Mouse (Mus musculus): ENCODE results near the gene Olfr684. TPM values are rescaled to one million over a fixed set of nuclear protein-coding genes. Genes with fewer than 3 reads are reported as not detected.

Olfr684 gene
- not detected in 2 replicates for polyA plus RNA-seq (2012; rRNA removed)

- TF ChIP-seq CTCF (IDR thresholded peaks at IDR 0.05; ENCODE audit: extremely low read depth, insufficient read depth, low read length) (no peak), POLR2A (IDR thresholded peaks at IDR 0.05; ENCODE audit: extremely low read depth, insufficient read depth, low read length) (no peak)
- no peaks in the 10 kb centered on the region for H3K4me1 ChIP-seq (ENCODE audit: control insufficient read depth, insufficient read depth, low read length)
- H3K4me3 ChIP-seq (ENCODE audit: insufficient read depth, low read length), result no peak within 1 kb of the TSS
- H3K27ac ChIP-seq (ENCODE audit: insufficient read depth, low read length), result no peak within 1 kb of the TSS
Observed at GRCm38 (mm10) chr7:105163553-105163952, at the start of gene Olfr684. Gene Olfr684, minus strand, starts transcription at chr7:105163653.

- Histone ChIP-seq H3K27ac (ENCODE audit: insufficient read depth, low read length) (no peak within 1 kb of the TSS), H3K4me3 (ENCODE audit: insufficient read depth, low read length) (no peak within 1 kb of the TSS), H3K4me1 (ENCODE audit: control insufficient read depth, insufficient read depth, low read length) (no peaks in the 10 kb centered on the region)
- TF ChIP-seq POLR2A (IDR thresholded peaks at IDR 0.05; ENCODE audit: extremely low read depth, insufficient read depth, low read length), result no peak
- TF ChIP-seq CTCF (IDR thresholded peaks at IDR 0.05; ENCODE audit: extremely low read depth, insufficient read depth, low read length), result no peak
Observed at GRCm38 (mm10) chr7:105207385-105207784, 43.9 kb upstream of the Olfr684 start, which contains the start of gene Olfr686. Gene Olfr686, minus strand, starts transcription at chr7:105207485.

- Histone ChIP-seq H3K4me3 (ENCODE audit: insufficient read depth, low read length) (no peak within 1 kb of the TSS), H3K4me1 (ENCODE audit: control insufficient read depth, insufficient read depth, low read length) (no peaks in the 10 kb centered on the region), H3K27ac (ENCODE audit: insufficient read depth, low read length) (no peak within 1 kb of the TSS)
- no peak for TF ChIP-seq CTCF (IDR thresholded peaks at IDR 0.05; ENCODE audit: extremely low read depth, insufficient read depth, low read length)
- TF ChIP-seq POLR2A (IDR thresholded peaks at IDR 0.05; ENCODE audit: extremely low read depth, insufficient read depth, low read length), result no peak
Observed at GRCm38 (mm10) chr7:105185912-105186311, 22.5 kb upstream of the Olfr684 start, which contains the start of gene Olfr685. Gene Olfr685, minus strand, starts transcription at chr7:105186012.

GRCm38 (mm10) chr7:105170773-105171172, 7.3 kb upstream of the Olfr684 start:
- H3K4me3 ChIP-seq (ENCODE audit: insufficient read depth, low read length), result no peak overlapping the region
- no peak for TF ChIP-seq POLR2A (IDR thresholded peaks at IDR 0.05; ENCODE audit: extremely low read depth, insufficient read depth, low read length)
- peak; percentile 25; the same call in 1 of the 2 replicates for TF ChIP-seq CTCF (IDR thresholded peaks at IDR 0.05; ENCODE audit: extremely low read depth, insufficient read depth, low read length)
- H3K4me1 ChIP-seq (ENCODE audit: control insufficient read depth, insufficient read depth, low read length), result no peaks in the 10 kb centered on the region
- H3K27ac ChIP-seq (ENCODE audit: insufficient read depth, low read length), result no peak overlapping the region

GRCm38 (mm10) chr7:105146912-105147311, 16.5 kb downstream of the Olfr684 start, which contains the start of gene Olfr683:
Gene Olfr683, minus strand, starts transcription at chr7:105147012.
- Histone ChIP-seq H3K4me1 (ENCODE audit: control insufficient read depth, insufficient read depth, low read length) (no peaks in the 10 kb centered on the region), H3K4me3 (ENCODE audit: insufficient read depth, low read length) (no peak within 1 kb of the TSS), H3K27ac (ENCODE audit: insufficient read depth, low read length) (no peak within 1 kb of the TSS)
- TF ChIP-seq POLR2A (IDR thresholded peaks at IDR 0.05; ENCODE audit: extremely low read depth, insufficient read depth, low read length), result no peak
- TF ChIP-seq CTCF (IDR thresholded peaks at IDR 0.05; ENCODE audit: extremely low read depth, insufficient read depth, low read length), result no peak

- TF ChIP-seq CTCF (IDR thresholded peaks at IDR 0.05; ENCODE audit: extremely low read depth, insufficient read depth, low read length) (no peak), POLR2A (IDR thresholded peaks at IDR 0.05; ENCODE audit: extremely low read depth, insufficient read depth, low read length) (no peak)
- H3K4me1 ChIP-seq (ENCODE audit: control insufficient read depth, insufficient read depth, low read length), result no peaks in the 10 kb centered on the region
- no peak overlapping the region for H3K4me3 ChIP-seq (ENCODE audit: insufficient read depth, low read length)
- H3K27ac ChIP-seq (ENCODE audit: insufficient read depth, low read length), result no peak overlapping the region
Observed at GRCm38 (mm10) chr7:105141275-105141674, 22.2 kb downstream of the Olfr684 start.

GRCm38 (mm10) chr7:105116536-105116935, 46.9 kb downstream of the Olfr684 start, which contains the start of gene Olfr681:
Gene Olfr681, plus strand, starts transcription at chr7:105116836.
- Histone ChIP-seq H3K4me3 (ENCODE audit: insufficient read depth, low read length) (no peak within 1 kb of the TSS), H3K27ac (ENCODE audit: insufficient read depth, low read length) (no peak within 1 kb of the TSS), H3K4me1 (ENCODE audit: control insufficient read depth, insufficient read depth, low read length) (no peaks in the 10 kb centered on the region)
- TF ChIP-seq CTCF (IDR thresholded peaks at IDR 0.05; ENCODE audit: extremely low read depth, insufficient read depth, low read length), result no peak
- no peak for TF ChIP-seq POLR2A (IDR thresholded peaks at IDR 0.05; ENCODE audit: extremely low read depth, insufficient read depth, low read length)

Other genes starting within 250 kb of the Olfr684 start
- gene Olfr667, start 242.2 kb downstream of the Olfr684 start, polyA plus RNA-seq (2012; rRNA removed), result not detected in 2 replicates
- gene Olfr668, start 235.6 kb downstream of the Olfr684 start, polyA plus RNA-seq (2012; rRNA removed), result not detected in 2 replicates
- not detected in 2 replicates for gene Olfr669, start 229.4 kb downstream of the Olfr684 start, polyA plus RNA-seq (2012; rRNA removed)
- not detected in 2 replicates for gene Olfr670, start 201.0 kb downstream of the Olfr684 start, polyA plus RNA-seq (2012; rRNA removed)
- gene Olfr671, start 184.5 kb downstream of the Olfr684 start, polyA plus RNA-seq (2012; rRNA removed), result not detected in 2 replicates
- not detected in 2 replicates for gene Olfr672, start 161.6 kb downstream of the Olfr684 start, polyA plus RNA-seq (2012; rRNA removed)
- gene Olfr675, start 135.2 kb downstream of the Olfr684 start, polyA plus RNA-seq (2012; rRNA removed), result not detected in 2 replicates
- not detected in 2 replicates for gene Olfr676, start 131.0 kb downstream of the Olfr684 start, polyA plus RNA-seq (2012; rRNA removed)
- gene Olfr677, start 112.3 kb downstream of the Olfr684 start, polyA plus RNA-seq (2012; rRNA removed), result not detected in 2 replicates
- gene Olfr678, start 99.2 kb downstream of the Olfr684 start, polyA plus RNA-seq (2012; rRNA removed), result not detected in 2 replicates
- gene Olfr679, start 82.4 kb downstream of the Olfr684 start, polyA plus RNA-seq (2012; rRNA removed), result not detected in 2 replicates
- not detected in 2 replicates for gene Olfr680-ps1, start 70.8 kb downstream of the Olfr684 start, polyA plus RNA-seq (2012; rRNA removed)
- not detected in 2 replicates for gene Olfr681, start 46.8 kb downstream of the Olfr684 start, polyA plus RNA-seq (2012; rRNA removed)
- not detected in 2 replicates for gene Olfr683, start 16.6 kb downstream of the Olfr684 start, polyA plus RNA-seq (2012; rRNA removed)
- gene Olfr685, start 22.4 kb upstream of the Olfr684 start, polyA plus RNA-seq (2012; rRNA removed), result not detected in 2 replicates
- 0.13 TPM in 1 of 2 replicates, not detected in the other for gene Olfr686, start 43.8 kb upstream of the Olfr684 start, polyA plus RNA-seq (2012; rRNA removed)
- not detected in 2 replicates for gene Olfr688, start 124.4 kb upstream of the Olfr684 start, polyA plus RNA-seq (2012; rRNA removed)
- not detected in 2 replicates for gene Olfr689, start 147.5 kb upstream of the Olfr684 start, polyA plus RNA-seq (2012; rRNA removed)
- gene Olfr690, start 170.5 kb upstream of the Olfr684 start, polyA plus RNA-seq (2012; rRNA removed), result 0.77 and 0.78 TPM in 2 replicates
- gene Olfr691, start 178.6 kb upstream of the Olfr684 start, polyA plus RNA-seq (2012; rRNA removed), result 0.72 and 0.88 TPM in 2 replicates
- gene Olfr692, start 204.6 kb upstream of the Olfr684 start, polyA plus RNA-seq (2012; rRNA removed), result not detected in 2 replicates
- not detected in 2 replicates for gene Gm5901, start 211.4 kb upstream of the Olfr684 start, polyA plus RNA-seq (2012; rRNA removed)
- 48.8 and 50.2 TPM in 2 replicates for gene Fam160a2, start 236.4 kb upstream of the Olfr684 start, polyA plus RNA-seq (2012; rRNA removed)
- gene Cnga4, start 240.9 kb upstream of the Olfr684 start, polyA plus RNA-seq (2012; rRNA removed), result 1.8 and 2.3 TPM in 2 replicates